Mouse (Mus musculus) kidney, adult 2 months (tissue): Measurements from ENCODE around the gene Prune1.

Experiments used
- CTCF ChIP-seq: fragments of 200-500 bp; conservative IDR thresholded peaks from 2 replicates; pipeline ENCODE4 v1.5.1; 2011; ENCODE audit warnings: low read depth, mild to moderate bottlenecking, control low read depth, low read length, moderate library complexity, mixed read lengths; ENCODE audit not compliant: insufficient read depth, insufficient read length
- POLR2A ChIP-seq: fragments of 200-500 bp; IDR thresholded peaks from one replicate; pipeline ENCODE4 v1.6.1; 2011; ENCODE audit warnings: low read depth, low read length, control low read depth

DNA sequence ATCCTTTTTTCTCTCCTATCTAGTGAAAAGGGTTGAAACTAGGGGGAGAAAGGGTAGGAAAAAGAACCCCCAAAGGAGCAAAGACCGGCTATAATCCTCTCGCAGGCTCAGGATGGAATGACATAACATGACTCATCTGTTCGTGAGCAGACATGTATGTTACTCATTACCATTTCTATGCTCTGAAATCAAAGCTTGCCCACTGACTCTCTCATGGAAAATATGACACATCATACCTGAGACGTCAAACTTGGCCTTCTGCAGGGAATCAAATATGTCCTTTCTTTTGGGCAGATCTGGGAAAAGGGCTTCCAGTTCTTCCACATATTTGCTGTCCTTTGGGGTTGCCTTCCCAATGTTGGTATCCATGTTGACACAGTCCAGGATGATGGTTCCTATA, 19.9 kb downstream of the Prune1 start:
- no peak for TF ChIP-seq POLR2A
- no peak for TF ChIP-seq CTCF
